Mouse (Mus musculus) NIH3T3 (cell line): ENCODE data around the gene Mansc4.

Source experiments
- DNase-seq: peaks from one replicate; pipeline ENCODE4 v3.0.0-alpha.2; 2012; ENCODE audit warnings: low read depth

The Mansc4 gene

GRCm38 (mm10) chr6:147086594-147087225 is at the start of gene Mansc4:
Gene Mansc4, minus strand, starts transcription at chr6:147087032.
- no peak for DNase-seq

GRCm38 (mm10) chr6:147127239-147127638 is 40.4 kb upstream of the Mansc4 start:
- no peak for DNase-seq

- peak; percentile 43 for DNase-seq
Measured at GRCm38 (mm10) chr6:147121320-147121719, 34.5 kb upstream of the Mansc4 start.

GRCm38 (mm10) chr6:147118190-147118589 is 31.4 kb upstream of the Mansc4 start:
- no peak for DNase-seq

GRCm38 (mm10) chr6:147117764-147118163 is 30.9 kb upstream of the Mansc4 start:
- peak; percentile 44 for DNase-seq

GRCm38 (mm10) chr6:147116579-147116978 is 29.7 kb upstream of the Mansc4 start:
- peak; percentile 75 for DNase-seq

- DNase-seq: no peak
Measured at GRCm38 (mm10) chr6:147109283-147109682, 22.5 kb upstream of the Mansc4 start.

GRCm38 (mm10) chr6:147106716-147107115 is 19.9 kb upstream of the Mansc4 start:
- DNase-seq: no peak

GRCm38 (mm10) chr6:147105529-147105928 is 18.7 kb upstream of the Mansc4 start:
- no peak for DNase-seq

GRCm38 (mm10) chr6:147102293-147102692 is 15.5 kb upstream of the Mansc4 start:
- no peak for DNase-seq

- no peak for DNase-seq
Measured at GRCm38 (mm10) chr6:147099458-147100277, 12.8 kb upstream of the Mansc4 start.

GRCm38 (mm10) chr6:147097346-147097929 is 10.6 kb upstream of the Mansc4 start:
- DNase-seq: no peak

GRCm38 (mm10) chr6:147096934-147097333 is 10.1 kb upstream of the Mansc4 start:
- DNase-seq: no peak

GRCm38 (mm10) chr6:147096109-147096508 is 9.3 kb upstream of the Mansc4 start:
- peak; percentile 33 for DNase-seq

GRCm38 (mm10) chr6:147094771-147095170 is 7.9 kb upstream of the Mansc4 start:
- no peak for DNase-seq

GRCm38 (mm10) chr6:147092136-147092535 is 5.3 kb upstream of the Mansc4 start:
- peak; percentile 62 for DNase-seq

GRCm38 (mm10) chr6:147091136-147092120 is 4.6 kb upstream of the Mansc4 start, which contains the start of gene Klhl42:
Gene Klhl42, plus strand, starts transcription at chr6:147091379.
- peak; percentile 89 for DNase-seq

GRCm38 (mm10) chr6:147090191-147090590 is 3.4 kb upstream of the Mansc4 start:
- peak; percentile 31 for DNase-seq

GRCm38 (mm10) chr6:147088517-147088916 is 1.7 kb upstream of the Mansc4 start:
- DNase-seq: no peak

- no peak for DNase-seq
Measured at GRCm38 (mm10) chr6:147087736-147088135, 904 bp upstream of the Mansc4 start.

- DNase-seq: no peak
Measured at GRCm38 (mm10) chr6:147085398-147086040, 1.3 kb downstream of the Mansc4 start.
